Mouse (Mus musculus) cortical plate, adult 2 months (tissue): ENCODE measurements at regions not wholly inside any gene's neighbourhood (a gene's known extent, or its start where the extent isn't known, plus 50 kb on each side); places are given as distances from the start of the nearest gene placed in this dataset.

ENCODE experiments used
- CTCF ChIP-seq: fragments of 200-500 bp; IDR thresholded peaks from 2 replicates; pipeline ENCODE4 v1.5.1; 2011; ENCODE audit warnings: mild to moderate bottlenecking, control low read depth, low read length; ENCODE audit not compliant: insufficient read depth; ENCODE audit errors: extremely low read depth
- POLR2A ChIP-seq: fragments of 200-500 bp; IDR thresholded peaks from 2 replicates; pipeline ENCODE4 v1.6.1; 2011; ENCODE audit warnings: mild to moderate bottlenecking, low read length, control low read depth; ENCODE audit not compliant: insufficient read depth; ENCODE audit errors: extremely low read depth

DNA sequence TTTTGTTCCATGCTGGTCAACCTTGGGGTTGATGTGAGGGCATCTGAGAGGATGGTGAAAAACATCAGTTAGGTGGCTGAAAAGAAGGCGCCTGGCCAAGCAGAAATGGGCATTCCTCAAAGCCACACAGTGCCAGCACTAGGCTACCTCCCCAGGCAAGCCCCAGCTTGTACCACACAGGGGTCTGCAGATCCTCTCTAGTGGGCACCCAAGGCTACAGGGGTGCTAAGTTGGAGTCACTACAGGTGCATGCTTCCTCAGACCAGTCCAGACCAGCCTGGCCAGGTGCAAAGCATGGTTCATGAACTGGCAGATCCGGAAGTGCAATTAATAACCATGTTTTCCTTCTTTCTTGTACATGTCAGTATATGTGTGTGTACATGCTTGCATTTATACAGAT, 137.1 kb downstream of the Plekhb2 start:
- TF ChIP-seq POLR2A (no peak), CTCF (no peak)
